Mouse (Mus musculus) liver, embryonic 16.5 days (tissue): ENCODE data around the gene Tomm7. TPM values are rescaled to one million over a fixed set of nuclear protein-coding genes. Genes with fewer than 3 reads are reported as not detected.
"Not testable (repeated sequence)": the region's sequence is repeated elsewhere in the genome, so short reads cannot be mapped to it uniquely, and the experiment has no call there.

Experiments used
- ATAC-seq: fragments of 200-750 bp; cut with Nextera tagmentation; 2 replicates; pipeline ENCODE4 v1.8.0; 2017; ENCODE audit warnings: low read depth, mild to moderate bottlenecking, moderate number of reproducible peaks, moderate library complexity
- H3K27ac ChIP-seq: fragments of 300-500 bp; sonication (generic); 2 replicates; pipeline ENCODE4 v1.5.1; 2014; ENCODE audit warnings: mild to moderate bottlenecking, low read length
- H3K27me3 ChIP-seq: fragments of 300-500 bp; sonication (generic); 2 replicates; pipeline ENCODE4 v1.6.1; 2014; ENCODE audit warnings: low read depth, low read length, mixed read lengths; ENCODE audit not compliant: control insufficient read depth, insufficient read depth
- H3K36me3 ChIP-seq: fragments of 300-500 bp; sonication (generic); 2 replicates; pipeline ENCODE4 v1.6.1; 2014; ENCODE audit warnings: mild to moderate bottlenecking; ENCODE audit not compliant: control insufficient read depth, insufficient read depth
- H3K4me1 ChIP-seq: fragments of 300-500 bp; sonication (generic); 2 replicates; pipeline ENCODE4 v1.6.1; 2014; ENCODE audit warnings: low read depth, low read length, mixed read lengths; ENCODE audit not compliant: control insufficient read depth
- H3K4me2 ChIP-seq: fragments of 300-500 bp; sonication (generic); 2 replicates; pipeline ENCODE4 v1.6.1; 2014; ENCODE audit warnings: low read depth, low read length, mixed read lengths
- H3K4me3 ChIP-seq: fragments of 300-500 bp; sonication (generic); 2 replicates; pipeline ENCODE4 v1.5.1; 2014; ENCODE audit warnings: low read depth, mild to moderate bottlenecking, low read length
- H3K9ac ChIP-seq: fragments of 300-500 bp; sonication (generic); 2 replicates; pipeline ENCODE4 v1.6.1; 2014; ENCODE audit warnings: low read depth, low read length
- H3K9me3 ChIP-seq: fragments of 300-500 bp; sonication (generic); replicated peaks from 2 replicates; pipeline ENCODE4 v1.6.1; 2016; ENCODE audit warnings: low read length; ENCODE audit not compliant: control insufficient read depth
- WGBS: fragments of 180-500 bp; shearing (Covaris S2); extraction: QIAGEN DNeasy Blood & Tissue Kit; methylation state at CpG from one replicate; pipeline ENCODE4 v1.1.7; 2014; ENCODE audit not compliant: insufficient replicate concordance; 5-methylcytosine and 5-hydroxymethylcytosine counted together
- polyA plus RNA-seq: library from polyadenylated mRNA; unstranded; fragments of >200 nt; fragmentation: Nextera tagmentation; extraction: Ambion mirVana; gene quantifications from 2 replicates; pipeline ENCODE4 v1.2.1, GENCODE M21; 2015

The Tomm7 gene
- polyA plus RNA-seq, 1 experiment from 2014 or later = 50.2 TPM

- WGBS = 48% methylated on average over 1 of the region's 1 CpGs
- H3K27ac ChIP-seq, H3K9me3 ChIP-seq, H3K9ac ChIP-seq, H3K4me2 ChIP-seq, H3K4me3 ChIP-seq, H3K4me1 ChIP-seq, ATAC-seq, H3K36me3 ChIP-seq: not testable (repeated sequence)
- H3K27me3 ChIP-seq = peaks cover 12% of the 10 kb centered on the region
Measured at GRCm38 (mm10) chr5:23835691-23836090, 8.3 kb downstream of the Tomm7 start.

GRCm38 (mm10) chr5:23830897-23831752 lies 12.8 kb downstream of the Tomm7 start:
- ATAC-seq = no peak

DNA sequence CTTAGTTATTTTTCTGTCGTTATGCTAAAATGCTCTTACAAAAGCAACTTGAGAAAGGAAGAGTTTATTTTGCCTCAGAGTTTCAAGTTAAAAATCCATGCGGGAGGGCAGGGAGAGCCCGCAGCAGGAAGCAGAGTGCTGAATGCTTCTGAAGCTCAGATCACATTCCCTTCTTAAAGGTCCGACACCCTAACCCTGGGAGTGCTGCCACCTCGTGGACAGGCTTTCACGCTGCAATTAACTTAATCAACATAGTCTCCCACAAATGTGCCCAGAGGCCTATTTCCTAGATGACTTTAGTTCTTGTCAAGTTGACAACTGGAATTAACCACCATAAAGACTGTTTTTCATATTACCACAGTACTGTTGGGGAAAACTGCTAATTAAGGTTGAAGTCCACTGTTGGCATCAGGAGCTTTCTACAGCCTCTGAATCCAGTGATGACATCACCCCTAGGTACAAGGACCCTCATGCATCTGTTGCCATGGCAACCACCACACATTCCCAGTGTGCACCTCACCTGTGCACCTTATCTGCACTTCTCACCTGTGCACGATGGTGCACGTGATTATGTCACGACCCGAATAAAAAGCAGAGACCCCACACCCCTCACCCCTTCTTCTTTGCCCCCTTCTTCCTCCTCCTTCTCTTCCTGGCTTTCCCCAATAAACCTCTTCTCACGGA lies 17.5 kb downstream of the Tomm7 start:
- ATAC-seq = no peak

More at GRCm38 (mm10) chr5:23830897-23831752, 12.8 kb downstream of the Tomm7 start:
- Histone ChIP-seq H3K4me1 (no peaks in the 10 kb centered on the region), H3K4me2 (no peak overlapping the region), H3K27me3 (peaks cover 16% of the 10 kb centered on the region), H3K4me3 (no peak overlapping the region), H3K9ac (no peak overlapping the region), H3K36me3 (no peaks in the 10 kb centered on the region), H3K27ac (no peak overlapping the region), H3K9me3 (no peaks in the 10 kb centered on the region)
- WGBS = 44% methylated on average over 58 of the region's 58 CpGs

GRCm38 (mm10) chr5:23824171-23824733 lies 19.7 kb downstream of the Tomm7 start:
- no peak for ATAC-seq
- Histone ChIP-seq H3K9me3 (no peaks in the 10 kb centered on the region), H3K36me3 (peaks cover 11% of the 10 kb centered on the region), H3K27ac (no peak overlapping the region), H3K9ac (no peak overlapping the region), H3K4me3 (no peak overlapping the region), H3K27me3 (no peaks in the 10 kb centered on the region), H3K4me1 (no peaks in the 10 kb centered on the region), H3K4me2 (no peak overlapping the region)
- WGBS = 67% methylated on average over 8 of the region's 8 CpGs

More for the DNA sequence above, 17.5 kb downstream of the Tomm7 start:
- Histone ChIP-seq H3K4me2 (no peak overlapping the region), H3K4me1 (no peaks in the 10 kb centered on the region), H3K36me3 (no peaks in the 10 kb centered on the region), H3K27me3 (peaks cover 12% of the 10 kb centered on the region), H3K9ac (no peak overlapping the region), H3K27ac (no peak overlapping the region), H3K9me3 (no peaks in the 10 kb centered on the region), H3K4me3 (no peak overlapping the region)
- 20% methylated on average over 11 of the region's 11 CpGs for WGBS

GRCm38 (mm10) chr5:23822306-23822705 lies 21.7 kb downstream of the Tomm7 start:
- Histone ChIP-seq H3K9ac (no peak overlapping the region), H3K36me3 (peaks cover 20% of the 10 kb centered on the region), H3K9me3 (no peaks in the 10 kb centered on the region), H3K4me3 (no peak overlapping the region), H3K4me2 (no peak overlapping the region), H3K27me3 (no peaks in the 10 kb centered on the region), H3K27ac (no peak overlapping the region), H3K4me1 (no peaks in the 10 kb centered on the region)
- ATAC-seq = no peak
- 68% methylated on average over 11 of the region's 11 CpGs for WGBS

DNA sequence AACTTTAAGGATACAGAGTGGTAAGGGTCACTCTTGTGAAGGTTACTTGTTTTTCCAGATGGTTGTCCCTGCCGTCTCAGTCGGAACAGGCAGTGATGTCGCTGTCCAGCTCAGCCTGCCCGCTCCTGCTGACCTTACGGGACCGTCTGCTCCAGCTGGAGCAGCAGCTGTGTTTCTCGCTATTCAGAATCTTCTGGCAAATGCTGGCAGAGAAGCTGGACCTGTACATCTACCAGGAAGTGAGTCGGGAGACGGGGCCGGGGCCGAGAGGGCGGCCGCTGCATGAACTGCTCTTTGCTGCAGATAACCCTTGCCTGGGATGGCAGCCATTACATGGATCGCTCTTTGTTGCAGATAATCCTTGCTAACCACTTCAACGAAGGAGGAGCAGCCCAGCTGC lies 27.3 kb downstream of the Tomm7 start:
- H3K9ac ChIP-seq = no peak overlapping the region
- WGBS = 88% methylated on average over 15 of the region's 15 CpGs

GRCm38 (mm10) chr5:23814841-23815240 lies 29.1 kb downstream of the Tomm7 start:
- Histone ChIP-seq H3K36me3 (peaks cover 58% of the 10 kb centered on the region), H3K27me3 (no peaks in the 10 kb centered on the region)

More for the DNA sequence above, 27.3 kb downstream of the Tomm7 start:
- Histone ChIP-seq H3K4me1 (no peaks in the 10 kb centered on the region), H3K4me2 (no peak overlapping the region), H3K27ac (no peak overlapping the region), H3K27me3 (no peaks in the 10 kb centered on the region), H3K9me3 (0 out of 2 replicates have a peak, but pooled peaks cover 2% of the 10 kb centered on the region), H3K36me3 (peaks cover 48% of the 10 kb centered on the region), H3K4me3 (no peak overlapping the region)
- ATAC-seq = no peak

DNA sequence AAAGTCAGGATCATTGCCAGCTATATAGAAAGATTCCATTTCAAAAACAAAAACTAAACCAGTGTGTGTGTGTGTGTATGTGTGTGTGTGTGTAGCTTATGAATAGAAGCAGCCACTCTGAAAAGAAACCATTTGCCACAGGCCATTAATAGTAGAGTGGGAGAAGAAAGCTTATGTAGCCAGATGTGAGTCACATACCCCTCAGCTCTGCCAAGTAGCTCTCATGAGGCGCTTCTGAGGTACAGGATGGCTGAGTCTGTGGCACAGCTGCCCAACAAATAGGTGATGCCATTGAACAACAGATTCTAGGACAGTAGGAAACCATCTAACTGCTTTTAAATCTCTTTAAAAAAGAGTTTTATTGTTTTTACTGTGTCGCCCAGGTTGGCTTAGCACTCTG lies 51.2 kb downstream of the Tomm7 start:
- Histone ChIP-seq H3K9me3 (no peaks in the 10 kb centered on the region), H3K4me3 (no peak overlapping the region), H3K27me3 (no peaks in the 10 kb centered on the region), H3K27ac (no peak overlapping the region), H3K4me1 (peaks cover 13% of the 10 kb centered on the region), H3K4me2 (no peak overlapping the region), H3K9ac (no peak overlapping the region), H3K36me3 (peaks cover 18% of the 10 kb centered on the region)
- ATAC-seq = no peak
- WGBS = 79% methylated on average over 2 of the region's 2 CpGs

More at GRCm38 (mm10) chr5:23814841-23815240, 29.1 kb downstream of the Tomm7 start:
- H3K9ac ChIP-seq = no peak overlapping the region
- H3K4me1 ChIP-seq = no peaks in the 10 kb centered on the region
- H3K4me2 ChIP-seq = no peak overlapping the region
- no peak overlapping the region for H3K27ac ChIP-seq
- H3K4me3 ChIP-seq = no peak overlapping the region
- 83% methylated on average over 5 of the region's 5 CpGs for WGBS
- H3K9me3 ChIP-seq = 0 out of 2 replicates have a peak, but pooled peaks cover 2% of the 10 kb centered on the region
- no peak for ATAC-seq
